Mouse (Mus musculus): Measurements from ENCODE around the gene Usp31. TPM values are rescaled to one million over a fixed set of nuclear protein-coding genes. Genes with fewer than 3 reads are reported as not detected.

Gene Usp31
- polyA plus RNA-seq, 1 experiment from 2014 or later: 4.8 TPM

- Histone ChIP-seq H3K4me2 (replicated peaks) (no peak overlapping the region), H3K36me3 (replicated peaks; ENCODE audit: control insufficient read depth, insufficient read depth) (no peaks in the 10 kb centered on the region), H3K4me3 (replicated peaks; ENCODE audit: low read length) (no peak overlapping the region), H3K4me1 (replicated peaks; ENCODE audit: control insufficient read depth, insufficient read depth, low read length) (no peaks in the 10 kb centered on the region), H3K9ac (no peak overlapping the region), H3K27ac (no peak overlapping the region), H3K9me3 (ENCODE audit: control insufficient read depth, low read length) (0 out of 2 replicates have a peak, but pooled peaks cover 4% of the 10 kb centered on the region), H3K27me3 (ENCODE audit: control insufficient read depth, insufficient read depth, low read length) (no peaks in the 10 kb centered on the region)
- ATAC-seq (ENCODE audit: low FRiP score): no peak
- DNase-seq (ENCODE audit: low spot score): no peak
- 75% methylated on average over 5 of the region's 5 CpGs for WGBS
These were observed 70.3 kb downstream of the Usp31 start for GRCm38 (mm10) chr7:121636732-121637131.

- Histone ChIP-seq H3K4me2 (replicated peaks) (no peak overlapping the region), H3K4me3 (replicated peaks; ENCODE audit: low read length) (no peak overlapping the region), H3K27me3 (ENCODE audit: control insufficient read depth, insufficient read depth, low read length) (no peaks in the 10 kb centered on the region), H3K36me3 (replicated peaks; ENCODE audit: control insufficient read depth, insufficient read depth) (no peaks in the 10 kb centered on the region), H3K9me3 (ENCODE audit: control insufficient read depth, low read length) (0 out of 2 replicates have a peak, but pooled peaks cover 4% of the 10 kb centered on the region), H3K9ac (no peak overlapping the region), H3K27ac (no peak overlapping the region), H3K4me1 (replicated peaks; ENCODE audit: control insufficient read depth, insufficient read depth, low read length) (no peaks in the 10 kb centered on the region)
- no peak for ATAC-seq (ENCODE audit: low FRiP score)
- DNase-seq (ENCODE audit: low spot score): no peak
- WGBS: 59% methylated on average over 3 of the region's 3 CpGs
These were observed 72.8 kb downstream of the Usp31 start for GRCm38 (mm10) chr7:121634236-121634635.

- DNase-seq (ENCODE audit: low spot score) (peak; percentile 40), ATAC-seq (ENCODE audit: low FRiP score) (peak; percentile 89)
- no peak overlapping the region for H3K4me3 ChIP-seq (replicated peaks; ENCODE audit: low read length)
- H3K9ac ChIP-seq: no peak overlapping the region
- H3K36me3 ChIP-seq (replicated peaks; ENCODE audit: control insufficient read depth, insufficient read depth): no peaks in the 10 kb centered on the region
- H3K9me3 ChIP-seq (ENCODE audit: control insufficient read depth, low read length): no peaks in the 10 kb centered on the region
- H3K4me2 ChIP-seq (replicated peaks): no peak overlapping the region
- no peaks in the 10 kb centered on the region for H3K27me3 ChIP-seq (ENCODE audit: control insufficient read depth, insufficient read depth, low read length)
- WGBS: 27% methylated on average over 9 of the region's 9 CpGs
- H3K27ac ChIP-seq: peak overlapping the region; percentile 82
- H3K4me1 ChIP-seq (replicated peaks; ENCODE audit: control insufficient read depth, insufficient read depth, low read length): peaks cover 20% of the 10 kb centered on the region
These were observed 84.1 kb downstream of the Usp31 start for GRCm38 (mm10) chr7:121622835-121623420.

GRCm38 (mm10) chr7:121622433-121622832, 84.6 kb downstream of the Usp31 start:
- Histone ChIP-seq H3K4me1 (replicated peaks; ENCODE audit: control insufficient read depth, insufficient read depth, low read length) (peaks cover 20% of the 10 kb centered on the region), H3K4me3 (replicated peaks; ENCODE audit: low read length) (no peak overlapping the region), H3K27me3 (ENCODE audit: control insufficient read depth, insufficient read depth, low read length) (no peaks in the 10 kb centered on the region), H3K9me3 (ENCODE audit: control insufficient read depth, low read length) (no peaks in the 10 kb centered on the region), H3K27ac (peak overlapping the region; percentile 82), H3K9ac (peak overlapping the region; percentile 34; the same call in 1 of the 2 replicates), H3K4me2 (replicated peaks) (peak overlapping the region; percentile 29; the same call in 1 of the 2 replicates), H3K36me3 (replicated peaks; ENCODE audit: control insufficient read depth, insufficient read depth) (no peaks in the 10 kb centered on the region)
- 19% methylated on average over 6 of the region's 6 CpGs for WGBS
- DNase-seq (ENCODE audit: low spot score): no peak
- peak; percentile 69 for ATAC-seq (ENCODE audit: low FRiP score)

GRCm38 (mm10) chr7:121601697-121602096, 105.4 kb downstream of the Usp31 start:
- H3K9me3 ChIP-seq (ENCODE audit: control insufficient read depth, low read length): no peaks in the 10 kb centered on the region
- no peak overlapping the region for H3K9ac ChIP-seq
- no peak overlapping the region for H3K4me3 ChIP-seq (replicated peaks; ENCODE audit: low read length)
- no peaks in the 10 kb centered on the region for H3K27me3 ChIP-seq (ENCODE audit: control insufficient read depth, insufficient read depth, low read length)
- DNase-seq (ENCODE audit: low spot score) (no peak), ATAC-seq (ENCODE audit: low FRiP score) (no peak)
- H3K27ac ChIP-seq: no peak overlapping the region
- 29% methylated on average over 4 of the region's 4 CpGs for WGBS
- no peak overlapping the region for H3K4me2 ChIP-seq (replicated peaks)
- H3K4me1 ChIP-seq (replicated peaks; ENCODE audit: control insufficient read depth, insufficient read depth, low read length): no peaks in the 10 kb centered on the region
- H3K36me3 ChIP-seq (replicated peaks; ENCODE audit: control insufficient read depth, insufficient read depth): no peaks in the 10 kb centered on the region

- no peaks in the 10 kb centered on the region for H3K27me3 ChIP-seq (ENCODE audit: control insufficient read depth, insufficient read depth, low read length)
- no peaks in the 10 kb centered on the region for H3K4me1 ChIP-seq (replicated peaks; ENCODE audit: control insufficient read depth, insufficient read depth, low read length)
- WGBS: 76% methylated on average over 3 of the region's 3 CpGs
- H3K9ac ChIP-seq: no peak overlapping the region
- H3K36me3 ChIP-seq (replicated peaks; ENCODE audit: control insufficient read depth, insufficient read depth): no peaks in the 10 kb centered on the region
- H3K9me3 ChIP-seq (ENCODE audit: control insufficient read depth, low read length): no peaks in the 10 kb centered on the region
- H3K4me3 ChIP-seq (replicated peaks; ENCODE audit: low read length): no peak overlapping the region
- ATAC-seq (ENCODE audit: low FRiP score) (no peak), DNase-seq (ENCODE audit: low spot score) (no peak)
- no peak overlapping the region for H3K4me2 ChIP-seq (replicated peaks)
- no peak overlapping the region for H3K27ac ChIP-seq
These were observed 110.7 kb downstream of the Usp31 start for GRCm38 (mm10) chr7:121596401-121596800.

GRCm38 (mm10) chr7:121595496-121595895, 111.6 kb downstream of the Usp31 start:
- Histone ChIP-seq H3K4me3 (replicated peaks; ENCODE audit: low read length) (no peak overlapping the region), H3K9me3 (ENCODE audit: control insufficient read depth, low read length) (no peaks in the 10 kb centered on the region), H3K4me2 (replicated peaks) (no peak overlapping the region), H3K27me3 (ENCODE audit: control insufficient read depth, insufficient read depth, low read length) (no peaks in the 10 kb centered on the region), H3K4me1 (replicated peaks; ENCODE audit: control insufficient read depth, insufficient read depth, low read length) (no peaks in the 10 kb centered on the region), H3K36me3 (replicated peaks; ENCODE audit: control insufficient read depth, insufficient read depth) (no peaks in the 10 kb centered on the region), H3K9ac (no peak overlapping the region), H3K27ac (no peak overlapping the region)
- WGBS: 52% methylated on average over 4 of the region's 4 CpGs
- DNase-seq (ENCODE audit: low spot score): no peak
- no peak for ATAC-seq (ENCODE audit: low FRiP score)

GRCm38 (mm10) chr7:121595085-121595484, 112.0 kb downstream of the Usp31 start:
- Histone ChIP-seq H3K9me3 (ENCODE audit: control insufficient read depth, low read length) (no peaks in the 10 kb centered on the region), H3K36me3 (replicated peaks; ENCODE audit: control insufficient read depth, insufficient read depth) (no peaks in the 10 kb centered on the region), H3K27ac (no peak overlapping the region), H3K4me1 (replicated peaks; ENCODE audit: control insufficient read depth, insufficient read depth, low read length) (no peaks in the 10 kb centered on the region), H3K4me2 (replicated peaks) (no peak overlapping the region), H3K4me3 (replicated peaks; ENCODE audit: low read length) (no peak overlapping the region), H3K9ac (no peak overlapping the region), H3K27me3 (ENCODE audit: control insufficient read depth, insufficient read depth, low read length) (no peaks in the 10 kb centered on the region)
- DNase-seq (ENCODE audit: low spot score) (no peak), ATAC-seq (ENCODE audit: low FRiP score) (no peak)
- 73% methylated on average over 5 of the region's 5 CpGs for WGBS

GRCm38 (mm10) chr7:121594623-121595022, 112.4 kb downstream of the Usp31 start:
- no peak for ATAC-seq (ENCODE audit: low FRiP score)
- WGBS: 90% methylated on average over 1 of the region's 1 CpGs

More at GRCm38 (mm10) chr7:121594623-121595022, 112.4 kb downstream of the Usp31 start:
- no peaks in the 10 kb centered on the region for H3K4me1 ChIP-seq (replicated peaks; ENCODE audit: control insufficient read depth, insufficient read depth, low read length)
- H3K9ac ChIP-seq: no peak overlapping the region
- no peaks in the 10 kb centered on the region for H3K36me3 ChIP-seq (replicated peaks; ENCODE audit: control insufficient read depth, insufficient read depth)
- no peak for DNase-seq (ENCODE audit: low spot score)
- no peak overlapping the region for H3K4me3 ChIP-seq (replicated peaks; ENCODE audit: low read length)
- no peaks in the 10 kb centered on the region for H3K27me3 ChIP-seq (ENCODE audit: control insufficient read depth, insufficient read depth, low read length)
- H3K27ac ChIP-seq: no peak overlapping the region
- H3K4me2 ChIP-seq (replicated peaks): no peak overlapping the region
- H3K9me3 ChIP-seq (ENCODE audit: control insufficient read depth, low read length): no peaks in the 10 kb centered on the region
